Mouse (Mus musculus) olfactory bulb, adult 2 months (tissue): Measurements from ENCODE around the gene Sp100.

Source experiments
- CTCF ChIP-seq: fragments of 200-500 bp; IDR thresholded peaks from 2 replicates; pipeline ENCODE4 v1.5.1; 2012; ENCODE audit warnings: low read depth, mild to moderate bottlenecking, low read length, moderate library complexity; ENCODE audit not compliant: insufficient read depth
- POLR2A ChIP-seq: fragments of 200-500 bp; IDR thresholded peaks from 2 replicates; pipeline ENCODE4 v1.6.1; 2012; ENCODE audit warnings: mild to moderate bottlenecking, low read depth, low read length, moderate library complexity; ENCODE audit not compliant: insufficient read depth

GRCm38 (mm10) chr1:85739000-85739399, 89.2 kb downstream of the Sp100 start:
- TF ChIP-seq POLR2A, result no peak
- no peak for TF ChIP-seq CTCF
